Mouse (Mus musculus) layer of hippocampus, adult 2 months (tissue): ENCODE data around the gene Nkiras2. TPM values are rescaled to one million over a fixed set of nuclear protein-coding genes. Genes with fewer than 3 reads are reported as not detected.
"Not testable (repeated sequence)": the region's sequence is repeated elsewhere in the genome, so short reads cannot be mapped to it uniquely, and the experiment has no call there.

Experiments used
- DNase-seq, 2 experiments: peaks; one replicate each; pipeline ENCODE4 v3.0.0; 2022; ENCODE audit warnings: low spot score in 2 of 2
- H3K27ac ChIP-seq: fragments of 200-600 bp; 2 replicates; pipeline ENCODE4 v1.8.1; 2022
- H3K4me3 ChIP-seq: fragments of 200-600 bp; 2 replicates; pipeline ENCODE4 v1.8.1; 2022; ENCODE audit warnings: mild to moderate bottlenecking
- CTCF ChIP-seq: fragments of 200-600 bp; conservative IDR thresholded peaks from 2 replicates; pipeline ENCODE4 v1.8.1; 2022; ENCODE audit warnings: antibody characterized with exemption, mild to moderate bottlenecking, moderate library complexity
- total RNA-seq, 2 experiments: library from RNA; stranded (reverse); gene quantifications; 2 replicates each; pipeline ENCODE4 v1.2.3; 2021

Gene Nkiras2
- total RNA-seq, 2 experiments from 2014 or later, result 11.8 to 13.1 TPM

- peak overlapping the region; percentile 76 for H3K27ac ChIP-seq
- TF ChIP-seq CTCF, result no peak
- peak; percentile 53 to 57 for DNase-seq
Measured at GRCm38 (mm10) chr11:100581756-100582155, 37.3 kb upstream of the Nkiras2 start.

GRCm38 (mm10) chr11:100582413-100582812 lies 36.6 kb upstream of the Nkiras2 start:
- H3K27ac ChIP-seq, result peak overlapping the region; percentile 76; the same call in 1 of the 2 replicates
- DNase-seq, H3K4me3 ChIP-seq: not testable (repeated sequence)

More at GRCm38 (mm10) chr11:100581756-100582155, 37.3 kb upstream of the Nkiras2 start:
- H3K4me3 ChIP-seq, result no peak overlapping the region

GRCm38 (mm10) chr11:100582836-100583235 lies 36.2 kb upstream of the Nkiras2 start:
- Histone ChIP-seq H3K27ac (peak overlapping the region; percentile 21; the same call in 1 of the 2 replicates), H3K4me3 (no peak overlapping the region)
- DNase-seq, result no peak
- TF ChIP-seq CTCF, result no peak

GRCm38 (mm10) chr11:100584561-100584961 lies 34.5 kb upstream of the Nkiras2 start:
- TF ChIP-seq CTCF, result no peak
- DNase-seq, result no peak
- Histone ChIP-seq H3K27ac (peak overlapping the region; percentile 18; the same call in 1 of the 2 replicates), H3K4me3 (no peak overlapping the region)

GRCm38 (mm10) chr11:100585148-100585547 lies 33.9 kb upstream of the Nkiras2 start:
- no peak for TF ChIP-seq CTCF
- DNase-seq, result no peak
- no peak overlapping the region for H3K4me3 ChIP-seq

GRCm38 (mm10) chr11:100588462-100588861 lies 30.6 kb upstream of the Nkiras2 start:
- no peak overlapping the region for H3K4me3 ChIP-seq
- H3K27ac ChIP-seq, result peak overlapping the region; percentile 68
- no peak for TF ChIP-seq CTCF
- no peak for DNase-seq

More at GRCm38 (mm10) chr11:100585148-100585547, 33.9 kb upstream of the Nkiras2 start:
- peak overlapping the region; percentile 48; the same call in 1 of the 2 replicates for H3K27ac ChIP-seq

GRCm38 (mm10) chr11:100592346-100593046 lies 26.5 kb upstream of the Nkiras2 start:
- no peak for TF ChIP-seq CTCF
- no peak for DNase-seq
- Histone ChIP-seq H3K27ac (peak overlapping the region; percentile 58), H3K4me3 (no peak overlapping the region)

GRCm38 (mm10) chr11:100594608-100595007 lies 24.4 kb upstream of the Nkiras2 start:
- Histone ChIP-seq H3K4me3 (no peak overlapping the region), H3K27ac (peak overlapping the region; percentile 73; the same call in 1 of the 2 replicates)
- no peak for DNase-seq
- TF ChIP-seq CTCF, result no peak

- no peak for DNase-seq
- peak overlapping the region; percentile 20 for H3K27ac ChIP-seq
- no peak overlapping the region for H3K4me3 ChIP-seq
- no peak for TF ChIP-seq CTCF
Measured at GRCm38 (mm10) chr11:100595533-100595932, 23.5 kb upstream of the Nkiras2 start.

GRCm38 (mm10) chr11:100598074-100598473 lies 21.0 kb upstream of the Nkiras2 start:
- TF ChIP-seq CTCF, result no peak
- H3K27ac ChIP-seq, result no peak overlapping the region
- DNase-seq, result no peak
- no peak overlapping the region for H3K4me3 ChIP-seq

- Histone ChIP-seq H3K4me3 (no peak overlapping the region), H3K27ac (no peak overlapping the region)
- TF ChIP-seq CTCF, result no peak
- no peak for DNase-seq
Measured at GRCm38 (mm10) chr11:100601372-100601771, 17.7 kb upstream of the Nkiras2 start.

- Histone ChIP-seq H3K4me3 (no peak overlapping the region), H3K27ac (peak overlapping the region; percentile 77; the same call in 1 of the 2 replicates)
- no peak for TF ChIP-seq CTCF
- DNase-seq, result no peak
Measured at GRCm38 (mm10) chr11:100603155-100603554, 15.9 kb upstream of the Nkiras2 start.

- no peak for DNase-seq
- Histone ChIP-seq H3K27ac (peak overlapping the region; percentile 77), H3K4me3 (no peak overlapping the region)
- no peak for TF ChIP-seq CTCF
Measured at GRCm38 (mm10) chr11:100603813-100604212, 15.2 kb upstream of the Nkiras2 start.

GRCm38 (mm10) chr11:100604321-100605005 lies 14.6 kb upstream of the Nkiras2 start:
- TF ChIP-seq CTCF, result no peak
- Histone ChIP-seq H3K27ac (peak overlapping the region; percentile 77), H3K4me3 (no peak overlapping the region)
- DNase-seq, result peak in 1 of 2 experiments; percentile 44
